Mouse (Mus musculus): ENCODE measurements at regions not wholly inside any gene's neighbourhood (a gene's known extent, or its start where the extent isn't known, plus 50 kb on each side); places are given as distances from the start of the nearest gene placed in this dataset.

DNA sequence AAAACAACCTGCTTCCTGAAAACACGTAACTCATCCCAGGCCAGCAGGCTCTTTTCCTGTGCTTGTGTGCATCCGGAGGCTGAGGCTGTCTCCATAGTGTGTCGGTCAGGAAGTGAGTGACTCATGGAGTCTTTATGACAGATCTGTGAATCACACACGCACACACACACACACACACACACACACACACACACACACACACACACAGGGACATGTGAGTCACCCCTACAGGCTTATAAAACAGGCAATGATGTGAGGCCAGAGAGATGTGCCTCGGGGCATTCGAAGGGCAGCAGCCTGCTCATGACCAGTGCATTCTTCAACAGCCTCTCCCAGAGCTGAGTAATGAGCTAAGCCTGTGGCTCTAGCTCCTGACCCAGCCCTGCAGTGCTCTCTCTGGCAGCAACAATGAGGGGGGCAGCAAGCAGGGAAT is 97.5 kb upstream of the Dlx2 start:
- DNase-seq, result no peak

GRCm38 (mm10) chr2:71647914-71648497 is 97.4 kb upstream of the Itga6 start:
- DNase-seq, result no peak

- no peak for DNase-seq
These were observed 93.8 kb upstream of the Itga6 start for GRCm38 (mm10) chr2:71651662-71652061.

- no peak for DNase-seq
These were observed 93.1 kb upstream of the Itga6 start for GRCm38 (mm10) chr2:71652261-71652801.

DNA sequence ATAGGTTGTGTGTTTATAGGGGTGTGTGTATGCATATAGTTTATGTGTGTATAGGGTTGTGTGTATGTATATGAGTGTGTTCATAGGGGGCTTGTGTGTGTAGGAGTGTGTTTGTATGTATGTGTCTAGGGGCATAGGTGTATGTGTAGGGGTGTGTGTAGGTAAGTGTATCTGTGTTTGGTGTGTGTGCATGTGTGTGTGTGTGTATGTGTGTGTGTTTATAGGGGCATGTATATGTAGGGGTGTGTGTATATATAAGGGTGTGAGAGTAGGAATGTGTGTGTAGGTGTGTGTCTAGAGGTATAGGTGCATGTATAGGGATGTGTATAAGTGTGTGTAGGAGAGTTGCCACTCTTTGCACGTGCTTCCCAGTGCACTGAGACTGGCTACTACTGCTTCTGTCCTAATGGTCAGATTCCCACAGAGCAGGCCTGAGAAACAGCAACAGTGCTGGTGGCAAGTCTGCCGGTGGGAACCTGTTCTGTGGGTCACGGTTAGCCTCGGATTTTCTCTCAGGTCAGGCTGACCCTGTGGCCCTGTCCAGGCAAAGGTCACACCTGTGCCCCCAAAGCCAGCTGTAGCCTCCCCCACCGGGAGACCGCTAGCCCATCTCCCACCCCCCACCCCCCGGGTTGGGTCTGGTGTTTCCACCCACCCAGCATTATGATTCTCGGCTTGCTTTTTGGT is 90.5 kb upstream of the Itga6 start:
- DNase-seq, result no peak

DNA sequence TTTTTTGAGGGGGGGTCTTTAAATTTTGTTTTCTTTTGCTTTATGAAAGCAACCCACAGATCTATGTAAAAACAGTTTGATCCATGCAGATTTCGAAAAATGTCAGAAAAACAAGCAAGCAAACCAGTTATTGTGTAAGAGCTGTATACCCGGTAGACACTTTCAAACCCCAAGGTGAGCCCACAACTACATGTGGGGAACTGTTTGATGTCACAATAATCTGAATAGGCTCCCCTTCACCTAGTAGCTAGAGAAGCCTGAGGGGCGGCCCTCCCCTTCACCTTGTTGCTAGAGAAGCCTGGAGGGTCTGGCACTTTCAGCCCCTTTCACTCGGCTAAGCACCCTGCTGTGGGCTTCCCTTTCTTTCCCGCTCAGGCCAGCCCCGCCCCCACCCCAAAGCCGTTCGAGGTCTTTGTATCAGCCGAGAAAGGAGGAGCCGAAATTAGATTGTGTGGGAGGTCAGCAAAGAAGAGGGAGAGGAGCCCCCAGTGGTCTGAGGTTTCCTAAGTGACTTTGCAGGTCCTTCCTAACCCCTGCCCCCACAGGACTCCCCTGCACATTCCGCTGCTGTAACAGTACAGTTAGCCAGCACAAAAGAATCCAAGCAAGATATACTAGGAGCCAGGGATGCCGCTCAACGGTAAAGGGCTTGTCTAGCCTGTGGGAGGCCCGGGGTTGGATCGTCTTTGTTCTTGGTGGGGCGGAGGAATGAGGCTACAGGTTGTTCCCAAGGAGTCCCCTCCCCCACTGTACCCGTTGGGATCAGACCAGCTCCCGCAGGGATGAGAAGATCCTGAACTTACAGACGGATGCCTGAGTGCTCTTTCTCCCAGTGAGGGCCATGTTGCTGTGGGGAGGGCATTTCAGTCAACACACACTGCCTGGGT is 89.7 kb upstream of the Itga6 start:
- no peak for DNase-seq

DNA sequence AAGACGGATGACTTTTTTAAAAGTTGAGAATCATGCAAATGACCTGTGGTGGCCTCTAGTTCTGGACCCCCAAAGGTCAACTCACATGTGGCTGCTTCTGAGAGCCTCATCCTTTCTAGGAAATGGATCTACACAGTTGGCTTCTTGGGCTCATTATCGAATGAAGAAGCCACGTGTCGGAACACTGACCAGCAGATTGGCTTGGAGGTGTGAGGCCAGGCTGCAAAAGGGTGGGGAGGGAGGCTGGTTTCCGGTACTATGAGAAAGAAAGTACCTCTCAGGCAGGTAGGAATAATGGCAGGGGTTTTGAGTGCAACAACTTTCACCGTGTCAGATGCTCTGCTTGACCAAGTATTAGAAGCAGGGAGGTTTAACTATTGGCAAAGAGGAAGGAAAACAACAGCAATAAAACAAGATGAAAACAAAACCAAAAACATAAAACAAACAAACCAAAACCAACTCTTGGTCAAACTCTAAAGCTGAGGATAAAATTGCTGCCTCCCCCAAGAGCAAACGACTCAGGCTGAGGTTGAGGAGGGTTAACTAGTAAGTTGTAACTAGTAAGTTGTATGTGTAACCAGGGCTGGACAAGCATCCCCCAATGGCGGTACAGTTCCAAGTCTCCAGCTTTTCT is 88.7 kb upstream of the Itga6 start:
- DNase-seq, result no peak

- DNase-seq, result no peak
These were observed 84.0 kb upstream of the Itga6 start for GRCm38 (mm10) chr2:71661438-71661837.

GRCm38 (mm10) chr2:71661986-71662385 is 83.4 kb upstream of the Itga6 start:
- DNase-seq, result no peak

DNA sequence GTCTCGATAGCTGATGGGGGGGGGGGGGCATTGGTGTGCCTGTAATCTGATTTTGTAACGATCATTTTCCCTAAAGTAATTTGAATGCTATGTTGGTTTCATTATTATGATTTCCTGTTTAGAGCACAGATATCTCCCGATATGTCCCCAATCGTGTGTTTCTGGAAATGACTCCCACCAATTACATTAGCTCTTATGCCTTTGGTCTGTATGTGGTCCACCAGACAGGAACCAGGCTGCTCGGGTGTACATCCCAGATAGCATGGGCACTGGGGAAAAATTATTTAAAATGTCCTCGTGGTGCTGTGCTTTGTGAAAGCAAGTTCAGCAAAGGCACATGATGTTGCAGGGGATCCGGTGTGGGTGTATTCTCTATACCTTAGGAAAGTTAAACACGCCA is 82.0 kb upstream of the Itga6 start:
- DNase-seq, result no peak

DNA sequence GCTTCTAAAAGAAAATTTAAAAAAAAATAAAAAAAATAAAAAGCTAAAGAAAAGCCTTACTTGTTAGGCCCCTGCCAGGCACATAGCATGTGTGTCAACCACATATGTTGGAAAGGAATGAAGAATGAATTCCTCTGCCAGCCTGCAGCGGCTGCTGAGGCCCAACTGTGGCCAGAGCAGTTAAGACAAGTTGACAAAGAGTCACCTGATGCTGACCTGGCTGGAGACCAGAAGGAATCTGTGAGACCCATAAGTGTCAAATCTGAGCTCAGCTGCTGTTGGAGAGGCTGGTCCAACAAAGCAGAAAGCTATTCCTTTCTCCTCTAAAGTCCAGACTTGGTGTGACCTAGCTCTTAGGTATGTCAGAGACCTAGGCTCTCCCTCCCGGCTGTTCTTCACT is 78.5 kb upstream of the Itga6 start:
- no peak for DNase-seq

DNA sequence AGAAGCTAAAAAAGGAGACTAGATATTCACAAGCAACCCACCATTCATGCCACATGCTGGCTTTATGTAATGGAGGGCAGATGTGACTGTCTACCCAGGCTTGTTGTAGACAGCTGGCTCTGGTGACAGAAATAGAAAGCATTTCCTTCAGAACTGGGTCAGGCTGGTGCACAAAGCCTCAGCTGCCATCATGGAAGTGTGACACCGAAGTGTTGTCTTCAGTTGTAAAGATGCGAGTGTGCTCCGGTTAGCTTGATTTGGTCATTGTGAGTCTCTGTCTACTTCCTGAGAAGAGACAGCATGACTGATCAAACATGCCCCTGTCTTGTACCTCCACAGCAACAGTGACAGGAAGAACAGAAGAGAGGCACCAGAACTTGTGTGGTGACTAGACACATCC is 77.7 kb upstream of the Itga6 start:
- no peak for DNase-seq

DNA sequence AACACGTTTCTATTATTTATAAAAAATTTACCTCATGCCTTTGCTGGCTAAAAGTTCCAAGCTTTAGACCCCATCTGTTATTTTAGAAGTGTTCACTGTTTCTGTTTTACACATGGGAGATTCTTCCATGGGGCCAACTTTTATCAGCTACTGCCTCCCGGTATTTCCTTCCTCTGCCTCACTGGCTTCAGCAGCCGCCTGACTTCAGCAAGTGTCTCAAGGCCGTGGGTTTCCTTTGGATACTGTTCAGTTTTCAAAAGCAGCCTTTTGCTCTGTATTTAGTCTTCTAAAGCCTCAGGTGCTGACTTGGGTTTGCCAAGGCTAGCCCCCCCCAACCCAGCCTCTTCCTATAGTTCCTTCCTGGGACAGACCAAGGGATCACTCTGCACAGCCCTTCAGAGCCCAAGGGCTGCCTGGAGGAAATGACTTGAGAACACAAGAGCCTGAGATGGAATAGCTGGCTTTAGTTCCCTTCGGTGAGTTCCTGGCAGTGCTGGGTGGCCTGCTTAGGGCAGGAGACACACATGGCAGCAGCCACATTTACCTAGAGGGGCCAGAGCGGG is 75.1 kb upstream of the Itga6 start:
- DNase-seq, result no peak

DNA sequence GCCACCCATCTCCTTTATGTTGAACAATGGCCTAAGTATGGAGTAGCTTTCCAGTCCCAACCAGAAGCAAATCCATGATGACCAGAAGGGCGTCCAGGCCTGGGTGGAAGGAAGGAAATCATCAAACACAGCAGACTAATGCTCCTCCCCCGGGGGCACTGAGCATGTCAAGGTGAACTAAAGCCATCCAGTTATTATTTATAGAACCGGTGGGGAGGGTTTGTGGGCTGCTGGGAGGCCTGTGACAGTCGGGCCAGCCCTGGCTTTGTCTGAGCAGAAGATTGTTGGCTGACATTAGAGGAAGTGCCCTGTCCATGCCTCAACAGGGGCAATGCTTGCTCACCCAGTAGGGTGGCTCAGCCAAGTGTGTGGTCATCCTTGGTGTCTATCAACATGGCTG is 74.5 kb upstream of the Itga6 start:
- no peak for DNase-seq

- no peak for DNase-seq
These were observed 72.1 kb upstream of the Itga6 start for GRCm38 (mm10) chr2:71673087-71673920.

DNA sequence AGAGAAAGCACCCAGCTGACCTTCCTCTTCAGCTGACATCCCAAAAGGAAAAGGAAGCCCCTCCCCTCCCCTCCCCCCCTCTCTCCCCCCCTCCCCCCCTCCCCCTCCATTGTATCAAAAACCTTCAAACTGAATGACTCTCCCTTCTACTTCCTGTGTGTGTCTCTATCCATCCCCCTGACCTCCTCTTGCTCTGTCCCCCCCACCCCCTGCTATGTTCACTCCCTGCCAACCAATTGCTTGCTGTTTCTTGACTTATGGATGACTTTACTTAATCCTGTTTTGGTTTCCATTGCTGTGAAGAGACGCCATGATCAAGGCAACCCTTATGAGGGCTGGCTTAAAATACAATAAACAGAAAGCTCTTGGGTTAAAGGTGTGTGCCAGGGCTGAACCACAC is 64.7 kb upstream of the Itga6 start:
- DNase-seq, result no peak

- DNase-seq, result no peak
These were observed 64.3 kb upstream of the Itga6 start for GRCm38 (mm10) chr2:71681148-71681547.

DNA sequence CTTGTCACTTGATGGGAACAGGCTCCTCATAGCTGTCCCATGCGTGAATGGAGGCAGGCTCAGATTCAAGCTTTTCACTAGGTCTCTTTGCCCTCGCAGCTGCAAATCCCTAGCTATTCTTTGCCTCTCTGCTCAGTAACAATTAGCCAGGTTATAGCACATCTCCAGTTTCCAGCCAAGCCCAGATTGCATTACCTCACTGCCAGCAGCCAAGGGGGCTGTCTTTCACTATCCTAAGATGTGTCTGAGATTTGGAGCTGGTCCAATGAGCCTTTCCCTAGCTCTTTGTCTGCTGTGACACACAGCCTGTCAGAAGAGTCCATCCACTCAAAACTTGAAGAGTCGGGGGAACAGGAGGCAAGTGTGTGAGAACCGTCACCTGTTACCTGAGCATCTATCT is 62.0 kb upstream of the Itga6 start:
- no peak for DNase-seq

DNA sequence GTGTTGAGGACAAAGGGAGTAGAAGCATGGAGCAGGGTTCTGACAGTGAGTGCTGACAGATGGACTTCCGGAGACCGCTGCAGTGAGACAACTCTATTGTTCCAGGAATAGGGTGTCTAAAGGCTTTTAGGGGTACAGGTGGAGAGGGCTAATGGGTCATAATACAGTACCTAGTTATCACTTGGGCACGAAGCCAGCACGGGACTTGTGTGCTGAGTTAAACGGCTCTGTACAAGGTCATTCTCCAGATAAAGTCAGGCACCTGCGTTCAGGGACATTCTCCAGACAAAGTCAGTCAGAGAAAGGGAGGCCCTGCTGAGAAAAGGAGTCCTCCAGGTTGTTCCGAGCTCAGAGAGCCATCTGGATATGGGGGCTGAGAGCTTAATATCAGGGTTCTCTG is 60.2 kb upstream of the Itga6 start:
- DNase-seq, result no peak

GRCm38 (mm10) chr2:71689041-71689440 is 56.4 kb upstream of the Itga6 start:
- DNase-seq, result no peak

DNA sequence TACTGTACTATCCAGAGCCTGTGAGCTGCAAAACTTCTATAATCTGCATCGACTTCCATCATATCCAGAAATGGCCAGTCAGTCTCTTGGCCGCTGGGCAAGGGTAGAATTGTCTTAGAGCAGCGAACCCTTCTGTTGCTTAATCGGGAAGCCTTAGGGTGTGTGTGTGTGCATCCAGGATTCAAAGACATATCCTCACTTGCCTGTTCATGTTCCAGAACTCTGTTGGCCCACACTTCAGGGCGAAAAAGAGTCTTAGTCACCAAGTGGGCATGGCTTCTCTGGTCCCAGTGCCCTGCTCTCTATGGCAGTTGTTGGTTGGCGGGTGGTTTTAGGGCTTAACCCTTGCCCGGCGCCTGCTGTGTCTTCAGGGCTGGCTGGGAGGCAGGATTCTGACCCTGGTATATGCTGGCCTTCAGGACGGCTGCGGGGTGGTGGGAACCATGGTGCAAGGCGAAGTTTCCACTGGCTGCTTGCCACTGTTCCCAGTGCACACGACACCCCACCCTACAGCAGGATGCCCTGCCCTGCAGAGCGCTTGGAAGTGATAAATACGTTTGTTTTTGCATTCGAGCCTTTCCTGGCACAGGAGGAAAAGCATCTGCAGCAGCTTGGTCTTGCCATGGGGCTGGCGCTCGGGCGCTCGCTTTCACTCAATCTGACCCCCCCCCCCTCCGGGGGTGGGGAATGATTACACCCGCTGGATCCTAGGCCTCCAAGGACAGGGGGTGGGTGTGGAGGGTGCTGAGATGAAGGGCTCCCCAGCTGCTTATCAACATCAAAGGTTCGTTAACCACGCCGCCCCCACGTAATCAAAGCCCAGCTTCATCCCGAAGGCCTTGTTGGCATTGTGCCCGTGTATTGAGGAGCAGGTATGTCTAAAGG is 54.9 kb upstream of the Itga6 start:
- peak in 1 of 2 experiments; percentile 10 for DNase-seq
